Mouse (Mus musculus) neural tube, embryonic 15.5 days (tissue): Measurements from ENCODE around the gene Gm6370. TPM values are rescaled to one million over a fixed set of nuclear protein-coding genes. Genes with fewer than 3 reads are reported as not detected.
"Not testable (repeated sequence)": the region's sequence is repeated elsewhere in the genome, so short reads cannot be mapped to it uniquely, and the experiment has no call there.

Experiments
- ATAC-seq: fragments of 200-750 bp; cut with Nextera tagmentation; 2 replicates; pipeline ENCODE4 v1.8.0; 2017; ENCODE audit warnings: mild to moderate bottlenecking, moderate TSS enrichment, moderate library complexity; ENCODE audit not compliant: low FRiP score
- H3K27ac ChIP-seq: fragments of 300-500 bp; sonication (generic); replicated peaks from 2 replicates; pipeline ENCODE4 v1.5.1; 2015; ENCODE audit warnings: mild to moderate bottlenecking, inconsistent platforms
- H3K27me3 ChIP-seq: fragments of 300-500 bp; sonication (generic); replicated peaks from 2 replicates; pipeline ENCODE4 v1.6.1; 2015; ENCODE audit warnings: inconsistent platforms
- H3K36me3 ChIP-seq: fragments of 300-500 bp; sonication (generic); 2 replicates; pipeline ENCODE4 v1.6.1; 2015; ENCODE audit warnings: inconsistent platforms
- H3K4me1 ChIP-seq: fragments of 300-500 bp; sonication (generic); 2 replicates; pipeline ENCODE4 v1.6.1; 2015; ENCODE audit warnings: inconsistent platforms
- H3K4me2 ChIP-seq: fragments of 300-500 bp; sonication (generic); 2 replicates; pipeline ENCODE4 v1.6.1; 2015; ENCODE audit warnings: inconsistent platforms, mild to moderate bottlenecking, moderate library complexity
- H3K4me3 ChIP-seq: fragments of 300-500 bp; sonication (generic); replicated peaks from 2 replicates; pipeline ENCODE4 v1.5.1; 2015; ENCODE audit warnings: mild to moderate bottlenecking, inconsistent platforms
- H3K9ac ChIP-seq: fragments of 300-500 bp; sonication (generic); replicated peaks from 2 replicates; pipeline ENCODE4 v1.6.1; 2015; ENCODE audit warnings: mild to moderate bottlenecking, inconsistent platforms
- H3K9me3 ChIP-seq: fragments of 300-500 bp; sonication (generic); replicated peaks from 2 replicates; pipeline ENCODE4 v1.6.1; 2016; ENCODE audit warnings: inconsistent platforms
- WGBS: fragments of 180-500 bp; shearing (Covaris S2); methylation state at CpG from one replicate; pipeline ENCODE4 v1.1.7; 2015; ENCODE audit warnings: mixed read lengths; 5-methylcytosine and 5-hydroxymethylcytosine counted together
- polyA plus RNA-seq: library from polyadenylated mRNA; unstranded; fragments of >200 nt; fragmentation: Nextera tagmentation; extraction: Ambion mirVana; gene quantifications from 2 replicates; pipeline ENCODE4 v1.2.1, GENCODE M21; 2015

The Gm6370 gene
- not detected in 2 replicates for polyA plus RNA-seq

DNA sequence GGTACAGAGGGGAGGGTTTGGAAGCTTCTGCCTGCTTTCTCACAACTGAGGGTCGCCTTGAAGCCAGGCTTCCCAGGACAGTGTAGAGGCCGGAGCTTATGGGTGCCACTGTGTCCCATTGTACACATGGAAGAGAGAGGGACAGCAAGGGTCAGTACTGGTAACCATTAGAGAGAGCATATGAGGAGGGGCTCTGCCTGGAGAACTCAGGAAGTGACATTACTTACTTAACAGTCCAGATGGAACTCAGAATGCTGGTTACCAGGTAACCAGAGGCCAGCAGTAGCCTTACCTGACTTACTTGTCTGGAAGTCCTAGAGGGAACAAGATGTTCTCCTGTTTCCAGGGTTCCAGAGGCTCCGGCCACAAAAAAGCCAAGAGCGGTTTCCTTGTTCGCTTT lies at the start of gene Gm6370:
TSS of gene Gm6370 (plus strand) at position 301 of the 400 bp plus-strand sequence.
- H3K27ac ChIP-seq, H3K4me2 ChIP-seq, H3K9me3 ChIP-seq, H3K4me1 ChIP-seq, H3K36me3 ChIP-seq, H3K9ac ChIP-seq, H3K4me3 ChIP-seq, H3K27me3 ChIP-seq, ATAC-seq: not testable (repeated sequence)
- WGBS: no CpG with 5 or more reads among the region's 5 CpGs

GRCm38 (mm10) chr5:146442767-146443166 lies 48.4 kb upstream of the Gm6370 start:
- Histone ChIP-seq H3K36me3 (peaks cover 33% of the 10 kb centered on the region), H3K4me2 (no peak overlapping the region), H3K27ac (no peak overlapping the region), H3K9me3 (no peaks in the 10 kb centered on the region), H3K4me1 (no peaks in the 10 kb centered on the region), H3K27me3 (no peaks in the 10 kb centered on the region), H3K9ac (no peak overlapping the region), H3K4me3 (no peak overlapping the region)
- 85% methylated on average over 2 of the region's 2 CpGs for WGBS
- ATAC-seq: no peak

DNA sequence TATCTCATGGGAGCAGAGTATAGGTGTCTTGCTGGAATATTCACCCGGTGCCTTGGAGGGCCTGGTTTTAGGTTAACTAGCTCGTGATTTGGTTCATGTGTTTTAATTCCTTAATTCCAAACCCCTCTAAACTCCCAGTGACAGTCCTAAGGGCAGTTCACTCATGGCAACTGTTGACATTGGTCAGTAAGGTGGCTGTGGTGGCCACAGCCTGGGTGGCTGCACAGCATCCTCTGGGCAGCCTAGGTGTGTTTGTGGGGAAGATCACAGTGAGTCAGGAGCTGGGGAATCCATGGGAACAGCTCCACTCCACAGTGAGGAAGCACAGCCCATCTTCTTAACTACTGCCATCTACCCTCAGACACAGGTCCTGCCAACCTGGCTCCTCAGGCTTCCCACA lies 44.5 kb upstream of the Gm6370 start:
- no peak overlapping the region for H3K9ac ChIP-seq
- H3K9me3 ChIP-seq: no peaks in the 10 kb centered on the region
- H3K4me2 ChIP-seq: no peak overlapping the region
- H3K27me3 ChIP-seq: no peaks in the 10 kb centered on the region
- no peak for ATAC-seq
- no peak overlapping the region for H3K4me3 ChIP-seq
- peaks cover 13% of the 10 kb centered on the region; the same call in 1 of the 2 replicates for H3K36me3 ChIP-seq
- 95% methylated on average over 2 of the region's 2 CpGs for WGBS
- H3K4me1 ChIP-seq: no peaks in the 10 kb centered on the region
- no peak overlapping the region for H3K27ac ChIP-seq

- 73% methylated on average over 11 of the region's 11 CpGs for WGBS
- Histone ChIP-seq H3K4me1 (no peaks in the 10 kb centered on the region), H3K9ac (no peak overlapping the region), H3K4me2 (no peak overlapping the region), H3K9me3 (no peaks in the 10 kb centered on the region), H3K4me3 (no peak overlapping the region), H3K27ac (no peak overlapping the region), H3K27me3 (no peaks in the 10 kb centered on the region), H3K36me3 (peaks cover 48% of the 10 kb centered on the region)
- ATAC-seq: no peak
Observed at GRCm38 (mm10) chr5:146451592-146452254, 39.4 kb upstream of the Gm6370 start.

DNA sequence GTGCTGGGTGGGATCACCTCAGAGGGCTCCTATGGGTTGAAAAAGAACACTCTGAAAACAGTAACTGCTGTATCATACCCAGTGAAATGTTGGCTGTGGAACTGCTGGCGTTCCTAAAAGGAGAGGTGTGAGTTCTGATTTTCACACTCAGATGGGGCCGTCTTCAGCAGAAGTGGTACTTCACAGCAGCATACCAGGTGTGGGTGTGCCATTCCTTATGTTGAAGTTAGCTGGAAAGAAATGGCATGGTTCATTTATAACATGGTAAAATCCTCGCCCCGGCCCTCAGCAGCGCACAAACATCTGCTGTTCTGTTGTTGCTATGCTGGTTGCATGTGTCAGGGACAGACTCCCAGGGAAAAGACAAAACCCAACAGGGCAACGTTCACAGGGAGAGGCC lies 37.6 kb upstream of the Gm6370 start:
- WGBS: 96% methylated on average over 6 of the region's 6 CpGs
- Histone ChIP-seq H3K9ac (no peak overlapping the region), H3K27ac (no peak overlapping the region), H3K36me3 (peaks cover 40% of the 10 kb centered on the region), H3K4me3 (no peak overlapping the region), H3K4me2 (no peak overlapping the region), H3K9me3 (no peaks in the 10 kb centered on the region), H3K4me1 (no peaks in the 10 kb centered on the region), H3K27me3 (no peaks in the 10 kb centered on the region)
- ATAC-seq: no peak

DNA sequence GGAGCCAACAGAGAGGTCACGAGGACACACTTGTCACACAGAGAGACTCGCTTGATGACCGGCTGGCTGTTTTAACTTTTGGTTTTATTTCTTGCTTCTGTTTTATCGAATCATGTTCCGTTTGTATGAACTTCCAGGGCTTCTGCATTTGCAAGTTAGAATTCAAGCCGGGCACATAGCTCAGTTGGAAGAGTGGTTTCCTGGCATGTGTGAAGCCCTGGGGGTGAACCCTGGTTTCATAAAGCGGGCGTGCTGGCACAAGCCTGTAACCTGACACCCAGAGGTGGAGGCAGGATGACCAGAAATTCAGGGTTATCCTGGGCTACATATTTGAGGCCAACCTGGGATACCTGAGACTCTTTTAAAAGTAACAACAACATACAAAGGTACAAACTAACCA lies 29.6 kb upstream of the Gm6370 start:
- 95% methylated on average over 8 of the region's 8 CpGs for WGBS
- peaks cover 41% of the 10 kb centered on the region for H3K36me3 ChIP-seq

GRCm38 (mm10) chr5:146466663-146467062 lies 24.5 kb upstream of the Gm6370 start:
- Histone ChIP-seq H3K9me3 (no peaks in the 10 kb centered on the region), H3K27ac (no peak overlapping the region), H3K4me1 (no peaks in the 10 kb centered on the region), H3K36me3 (peaks cover 45% of the 10 kb centered on the region), H3K9ac (no peak overlapping the region), H3K4me2 (no peak overlapping the region), H3K27me3 (no peaks in the 10 kb centered on the region), H3K4me3 (no peak overlapping the region)
- WGBS: 96% methylated on average over 19 of the region's 19 CpGs
- no peak for ATAC-seq

More for the DNA sequence above, 29.6 kb upstream of the Gm6370 start:
- Histone ChIP-seq H3K4me3 (no peak overlapping the region), H3K4me2 (no peak overlapping the region), H3K9ac (no peak overlapping the region), H3K4me1 (no peaks in the 10 kb centered on the region), H3K9me3 (no peaks in the 10 kb centered on the region), H3K27me3 (no peaks in the 10 kb centered on the region), H3K27ac (no peak overlapping the region)
- ATAC-seq: no peak

DNA sequence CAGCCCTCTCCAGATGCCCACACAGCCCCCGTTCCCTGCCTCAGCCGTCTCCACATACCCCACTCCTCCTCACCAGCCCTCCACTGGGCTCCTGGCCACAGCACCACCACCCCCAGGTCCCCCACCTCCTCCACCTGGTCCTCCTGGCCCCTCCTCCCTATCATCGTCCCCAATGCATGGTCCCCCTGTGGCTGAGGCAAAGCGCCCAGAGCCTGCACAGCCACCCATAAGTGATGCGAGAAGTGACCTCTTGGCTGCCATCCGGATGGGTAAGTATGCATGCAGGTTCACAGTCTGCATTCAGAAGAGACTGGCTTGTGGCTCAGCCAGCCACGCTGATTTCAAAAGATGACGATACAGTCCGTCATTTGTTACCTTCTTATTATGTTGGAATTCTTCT lies 22.9 kb upstream of the Gm6370 start:
- Histone ChIP-seq H3K9ac (no peak overlapping the region), H3K27me3 (no peaks in the 10 kb centered on the region), H3K4me2 (no peak overlapping the region), H3K4me3 (no peak overlapping the region), H3K4me1 (no peaks in the 10 kb centered on the region), H3K9me3 (no peaks in the 10 kb centered on the region), H3K36me3 (peaks cover 40% of the 10 kb centered on the region), H3K27ac (no peak overlapping the region)
- WGBS: 83% methylated on average over 9 of the region's 9 CpGs
- ATAC-seq: no peak

GRCm38 (mm10) chr5:146470821-146471220 lies 20.3 kb upstream of the Gm6370 start:
- Histone ChIP-seq H3K9me3 (no peaks in the 10 kb centered on the region), H3K27me3 (no peaks in the 10 kb centered on the region), H3K4me2 (no peak overlapping the region), H3K9ac (no peak overlapping the region), H3K4me1 (no peaks in the 10 kb centered on the region), H3K36me3 (peaks cover 43% of the 10 kb centered on the region), H3K4me3 (no peak overlapping the region), H3K27ac (no peak overlapping the region)
- 86% methylated on average over 9 of the region's 9 CpGs for WGBS
- ATAC-seq: no peak

DNA sequence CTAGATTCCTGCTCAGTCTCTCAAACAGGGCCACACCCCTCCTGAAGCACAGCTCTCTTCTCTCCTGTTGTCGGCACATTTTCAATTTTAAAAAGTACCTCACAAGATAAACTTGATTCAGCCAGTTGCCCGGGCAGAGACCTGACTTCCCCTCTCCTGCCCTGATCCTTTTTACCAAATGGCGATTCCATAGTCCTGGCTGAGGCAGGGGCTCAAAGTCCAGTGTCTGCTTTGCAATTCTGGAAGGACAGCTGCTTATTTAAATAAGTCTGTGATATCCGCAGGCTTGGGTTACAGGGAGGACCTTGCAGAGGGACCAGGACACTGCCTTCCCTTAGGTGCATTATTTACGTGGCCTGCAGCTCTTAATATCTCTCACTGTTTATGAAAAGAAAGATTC lies 19.9 kb upstream of the Gm6370 start:
- no peaks in the 10 kb centered on the region for H3K9me3 ChIP-seq
- H3K27me3 ChIP-seq: no peaks in the 10 kb centered on the region
- H3K4me3 ChIP-seq: no peak overlapping the region
- no peak for ATAC-seq
- H3K9ac ChIP-seq: no peak overlapping the region
- H3K36me3 ChIP-seq: peaks cover 38% of the 10 kb centered on the region
- no peak overlapping the region for H3K4me2 ChIP-seq
- H3K27ac ChIP-seq: no peak overlapping the region
- no peaks in the 10 kb centered on the region for H3K4me1 ChIP-seq
- WGBS: 87% methylated on average over 5 of the region's 5 CpGs

- ATAC-seq: no peak
- Histone ChIP-seq H3K27me3 (no peaks in the 10 kb centered on the region), H3K4me3 (no peak overlapping the region), H3K9ac (no peak overlapping the region), H3K9me3 (no peaks in the 10 kb centered on the region), H3K4me1 (no peaks in the 10 kb centered on the region), H3K27ac (no peak overlapping the region), H3K4me2 (no peak overlapping the region), H3K36me3 (peaks cover 36% of the 10 kb centered on the region)
- WGBS: 94% methylated on average over 12 of the region's 12 CpGs
Observed at GRCm38 (mm10) chr5:146471821-146472220, 19.3 kb upstream of the Gm6370 start.

DNA sequence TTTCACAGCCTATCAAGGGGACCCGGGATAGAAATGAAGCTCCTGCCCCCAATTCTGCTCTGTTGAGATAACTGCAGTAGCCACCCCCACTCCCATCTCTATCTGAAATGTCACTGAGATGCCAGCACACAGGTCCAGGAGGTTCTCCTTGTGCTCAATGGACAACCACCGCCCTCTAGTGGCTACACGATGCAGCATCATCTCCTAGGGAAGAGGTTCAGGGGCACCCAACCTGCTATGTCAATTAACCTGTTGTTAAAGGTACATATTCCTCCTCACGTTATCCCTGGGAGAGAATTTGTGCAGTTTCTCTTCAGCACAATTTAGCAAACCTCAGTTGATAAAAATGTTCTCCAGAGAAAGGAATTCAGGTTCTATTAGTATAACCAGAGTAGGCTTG lies 11.6 kb upstream of the Gm6370 start:
- H3K27ac ChIP-seq, H3K36me3 ChIP-seq, H3K4me3 ChIP-seq, H3K4me1 ChIP-seq, ATAC-seq, H3K9me3 ChIP-seq, H3K4me2 ChIP-seq, H3K27me3 ChIP-seq, H3K9ac ChIP-seq: not testable (repeated sequence)
- WGBS: 17% methylated on average over 4 of the region's 4 CpGs
